Mouse (Mus musculus) cerebellum, postnatal 14 days (tissue): ENCODE measurements around the gene Steap3.

Experiments
- DNase-seq, 2 experiments: peaks; one replicate each; pipeline ENCODE4 v3.0.0; 2021; ENCODE audit warnings: mixed read lengths in 2 of 2

Gene Steap3

GRCm38 (mm10) chr1:120142551-120142950 is 130.0 kb downstream of the Steap3 start:
- DNase-seq: peak; percentile 86 to 87
